Mouse (Mus musculus) midbrain, embryonic 12.5 days (tissue): ENCODE measurements at regions not wholly inside any gene's neighbourhood (a gene's known extent, or its start where the extent isn't known, plus 50 kb on each side); places are given as distances from the start of the nearest gene placed in this dataset.

Source experiments
- ATAC-seq: fragments of 200-750 bp; cut with Nextera tagmentation; 2 replicates; pipeline ENCODE4 v1.8.0; 2017; ENCODE audit warnings: low read depth, moderate TSS enrichment, moderate library complexity; ENCODE audit not compliant: low FRiP score
- H3K27ac ChIP-seq: fragments of 300-500 bp; sonication (generic); replicated peaks from 2 replicates; pipeline ENCODE4 v1.5.1; 2016; ENCODE audit warnings: mild to moderate bottlenecking
- H3K27me3 ChIP-seq: fragments of 300-500 bp; sonication (generic); 2 replicates; pipeline ENCODE4 v1.6.1; 2016; ENCODE audit warnings: mild to moderate bottlenecking
- H3K36me3 ChIP-seq: fragments of 300-500 bp; sonication (generic); 2 replicates; pipeline ENCODE4 v1.6.1; 2016
- H3K4me1 ChIP-seq: fragments of 300-500 bp; sonication (generic); 2 replicates; pipeline ENCODE4 v1.6.1; 2016
- H3K4me2 ChIP-seq: fragments of 300-500 bp; sonication (generic); replicated peaks from 2 replicates; pipeline ENCODE4 v1.6.1; 2016; ENCODE audit warnings: mild to moderate bottlenecking, moderate library complexity
- H3K4me3 ChIP-seq: fragments of 300-500 bp; sonication (generic); 2 replicates; pipeline ENCODE4 v1.5.1; 2016; ENCODE audit warnings: mild to moderate bottlenecking
- H3K9ac ChIP-seq: fragments of 300-500 bp; sonication (generic); replicated peaks from 2 replicates; pipeline ENCODE4 v1.6.1; 2016; ENCODE audit warnings: mild to moderate bottlenecking, moderate library complexity
- H3K9me3 ChIP-seq: fragments of 300-500 bp; sonication (generic); 2 replicates; pipeline ENCODE4 v1.6.1; 2016; ENCODE audit warnings: mild to moderate bottlenecking
- WGBS: fragments of 180-500 bp; shearing (Covaris S2); methylation state at CpG from one replicate; pipeline ENCODE4 v1.1.7; 2016; 5-methylcytosine and 5-hydroxymethylcytosine counted together

DNA sequence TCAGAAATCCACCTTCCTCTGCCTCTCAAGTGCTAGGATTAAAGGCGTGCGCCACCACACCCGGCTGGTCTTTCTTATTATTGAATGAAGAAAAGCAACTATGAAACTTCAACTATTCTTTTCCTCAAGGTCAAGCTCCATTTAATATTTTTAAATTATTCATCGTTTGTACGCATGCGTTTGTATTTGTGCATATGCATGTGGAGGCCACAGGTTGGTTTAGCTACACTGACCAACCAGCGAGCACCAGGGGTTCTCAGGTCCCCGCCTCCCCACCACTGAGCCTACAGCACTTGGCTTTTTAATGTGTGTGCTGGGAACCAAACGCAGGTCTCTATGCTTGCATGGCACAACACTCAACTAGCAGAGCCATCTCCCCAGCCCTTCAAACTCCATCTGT is 51.0 kb upstream of the Tmem252 start:
- H3K4me3 ChIP-seq, result no peak overlapping the region
- no peaks in the 10 kb centered on the region for H3K9me3 ChIP-seq
- ATAC-seq, result no peak

DNA sequence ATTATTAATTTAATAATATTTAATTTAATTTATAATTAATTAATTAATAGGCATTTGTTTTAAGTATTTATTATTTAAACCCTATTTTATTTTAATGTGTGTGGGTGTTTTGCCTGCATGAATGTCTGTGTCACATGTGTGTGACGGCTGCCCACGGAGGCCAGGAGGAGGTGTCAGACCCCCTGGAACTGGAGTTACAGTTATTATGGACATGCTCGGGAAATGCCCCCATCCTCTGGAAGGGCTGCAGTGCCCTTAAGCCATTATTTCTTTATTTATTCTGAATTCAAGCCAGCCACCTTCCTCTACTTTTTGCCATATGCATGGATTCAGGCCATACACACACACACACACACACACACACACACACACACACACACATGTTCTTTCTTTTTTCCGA is 51.5 kb upstream of the Tmem252 start:
- Histone ChIP-seq H3K4me3 (no peak overlapping the region), H3K4me2 (no peak overlapping the region), H3K9ac (no peak overlapping the region), H3K4me1 (no peaks in the 10 kb centered on the region), H3K27me3 (no peaks in the 10 kb centered on the region), H3K9me3 (no peaks in the 10 kb centered on the region), H3K27ac (no peak overlapping the region), H3K36me3 (no peaks in the 10 kb centered on the region)
- 85% methylated on average over 4 of the region's 4 CpGs for WGBS
- no peak for ATAC-seq

More for the DNA sequence above, 51.0 kb upstream of the Tmem252 start:
- Histone ChIP-seq H3K4me2 (no peak overlapping the region), H3K9ac (no peak overlapping the region), H3K27me3 (no peaks in the 10 kb centered on the region), H3K27ac (no peak overlapping the region), H3K36me3 (no peaks in the 10 kb centered on the region), H3K4me1 (no peaks in the 10 kb centered on the region)
- WGBS, result 96% methylated on average over 9 of the region's 9 CpGs

DNA sequence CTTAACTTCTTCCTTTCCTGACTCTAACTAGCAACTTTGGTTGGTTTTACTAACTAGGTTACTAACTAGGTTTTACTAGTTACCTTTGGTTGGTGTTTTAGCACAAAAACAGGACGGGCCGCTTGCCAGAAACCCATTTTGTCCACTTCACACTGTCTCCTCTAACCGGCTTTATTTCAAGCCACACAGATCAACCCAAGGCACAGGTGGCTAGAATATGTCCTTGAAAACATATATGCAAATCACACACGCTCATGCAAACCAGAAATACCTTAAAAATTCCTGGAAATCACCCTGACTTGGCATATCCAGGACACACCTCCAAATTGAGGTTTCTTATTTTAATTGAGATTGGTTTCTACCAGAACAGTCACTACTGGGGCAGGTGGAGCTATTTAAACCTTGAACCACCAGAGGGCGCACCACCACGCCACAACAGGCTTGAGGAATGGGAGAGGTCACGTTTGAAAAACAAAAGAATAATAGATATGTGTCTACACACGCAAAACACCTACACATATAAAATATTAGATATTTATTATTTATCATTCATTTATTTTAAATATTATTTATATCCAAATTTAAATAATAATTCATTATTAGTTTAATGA is 52.1 kb upstream of the Tmem252 start:
- H3K9ac ChIP-seq, result no peak overlapping the region
- no peaks in the 10 kb centered on the region for H3K9me3 ChIP-seq
- ATAC-seq, result peak; percentile 60; the same call in 1 of the 2 replicates
- WGBS, result 36% methylated on average over 8 of the region's 8 CpGs
- no peaks in the 10 kb centered on the region for H3K36me3 ChIP-seq
- no peak overlapping the region for H3K27ac ChIP-seq
- H3K4me3 ChIP-seq, result no peak overlapping the region
- no peaks in the 10 kb centered on the region for H3K4me1 ChIP-seq
- H3K27me3 ChIP-seq, result no peaks in the 10 kb centered on the region
- H3K4me2 ChIP-seq, result no peak overlapping the region

DNA sequence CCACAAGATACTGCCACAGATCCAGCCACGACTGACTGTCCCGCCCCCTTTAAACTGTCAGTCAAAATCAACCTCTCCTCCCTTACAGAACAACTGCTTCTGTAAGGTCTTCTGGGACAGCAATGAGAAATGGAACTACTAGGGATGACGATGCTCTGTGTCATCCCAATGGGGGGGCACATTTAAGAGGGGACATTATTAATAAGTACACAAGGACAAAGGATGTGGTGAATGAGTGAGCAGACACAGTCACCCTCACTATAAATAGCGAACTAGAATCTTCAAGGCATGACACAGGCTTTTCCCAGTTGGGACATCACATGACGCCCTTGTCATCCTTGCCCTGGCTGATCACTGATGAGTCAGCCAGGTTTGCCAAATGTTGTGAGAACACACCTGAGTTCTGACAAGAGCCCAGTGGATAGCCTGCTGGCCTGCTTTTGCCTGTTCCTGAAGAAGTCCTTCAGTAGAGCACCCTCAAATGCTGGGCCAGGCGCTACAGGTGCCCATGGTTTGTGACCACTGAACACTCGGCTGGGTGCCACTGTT is 58.0 kb upstream of the Tmem252 start:
- Histone ChIP-seq H3K9me3 (no peaks in the 10 kb centered on the region), H3K36me3 (no peaks in the 10 kb centered on the region), H3K27ac (no peak overlapping the region), H3K4me3 (no peak overlapping the region), H3K9ac (no peak overlapping the region), H3K4me2 (no peak overlapping the region), H3K27me3 (no peaks in the 10 kb centered on the region), H3K4me1 (no peaks in the 10 kb centered on the region)
- no peak for ATAC-seq
- WGBS, result 85% methylated on average over 7 of the region's 7 CpGs

DNA sequence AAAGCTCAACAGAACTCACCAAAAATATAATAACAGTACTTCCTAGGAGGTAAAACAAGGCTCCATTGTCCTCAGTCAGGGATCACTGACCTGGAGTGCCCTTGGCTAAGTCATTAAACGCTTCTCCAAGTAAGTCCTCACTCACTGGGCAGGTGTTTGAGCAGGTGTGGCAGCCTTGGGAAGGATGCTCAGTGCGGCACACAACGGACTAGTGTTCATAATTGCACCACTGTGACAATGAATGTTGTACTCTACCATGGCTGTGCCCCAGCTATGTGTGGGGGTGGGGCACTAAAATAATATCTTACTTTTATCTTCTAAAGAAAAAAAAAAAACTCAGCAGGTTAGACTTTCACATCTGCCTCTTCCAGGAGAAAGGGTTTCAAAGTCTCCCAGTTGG is 52.2 kb upstream of the Pip5k1b start:
- ATAC-seq, result no peak
- no peaks in the 10 kb centered on the region for H3K4me1 ChIP-seq
- no peak overlapping the region for H3K4me2 ChIP-seq
- H3K36me3 ChIP-seq, result no peaks in the 10 kb centered on the region
- H3K27ac ChIP-seq, result no peak overlapping the region
- no peak overlapping the region for H3K4me3 ChIP-seq
- H3K9ac ChIP-seq, result no peak overlapping the region
- H3K9me3 ChIP-seq, result peaks cover 4% of the 10 kb centered on the region; the same call in 1 of the 2 replicates
- no peaks in the 10 kb centered on the region for H3K27me3 ChIP-seq
- WGBS, result 81% methylated on average over 3 of the region's 3 CpGs

DNA sequence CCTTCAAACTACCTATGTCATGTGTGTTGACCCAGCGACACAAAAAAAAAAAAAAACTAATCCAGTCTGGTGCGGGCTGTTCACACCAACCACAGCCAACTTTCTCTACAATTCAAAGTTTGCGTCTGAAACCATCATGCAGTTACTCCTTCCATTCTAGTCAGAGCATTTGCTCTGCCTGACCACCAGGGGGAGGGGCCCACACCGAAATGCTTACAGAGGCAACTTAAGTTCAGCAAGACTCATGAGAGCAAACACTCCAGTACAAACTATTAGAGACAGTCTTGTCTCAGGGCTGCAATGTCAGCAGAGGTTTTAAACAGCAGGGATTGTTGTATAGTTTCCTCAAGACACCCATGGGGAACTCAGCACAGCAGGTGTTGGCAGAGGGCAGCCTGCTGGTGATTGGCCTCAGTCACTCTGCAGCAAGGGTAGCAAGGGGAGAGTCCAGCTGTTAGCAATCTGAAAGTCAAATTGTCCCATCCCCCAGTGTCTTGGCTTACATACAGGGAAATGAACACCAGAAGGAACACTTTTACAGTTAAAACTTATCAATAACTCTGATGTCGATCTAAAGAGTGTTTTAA is 50.8 kb upstream of the Pip5k1b start:
- H3K27ac ChIP-seq, result no peak overlapping the region

More for the DNA sequence above, 50.8 kb upstream of the Pip5k1b start:
- H3K27me3 ChIP-seq, result no peaks in the 10 kb centered on the region
- peaks cover 4% of the 10 kb centered on the region; the same call in 1 of the 2 replicates for H3K9me3 ChIP-seq
- H3K4me3 ChIP-seq, result no peak overlapping the region
- no peak for ATAC-seq
- H3K4me2 ChIP-seq, result no peak overlapping the region
- no peaks in the 10 kb centered on the region for H3K36me3 ChIP-seq
- H3K4me1 ChIP-seq, result no peaks in the 10 kb centered on the region
- no peak overlapping the region for H3K9ac ChIP-seq
- WGBS, result 77% methylated on average over 5 of the region's 5 CpGs
